In genomic region chr9:13601729-13602128, GRCm38 (mm10) we compare ENCODE assay signal across 18 mouse cellular contexts.
"Had no signal": no experiment of that assay in that cellular context is flagged by ENCODE, and none has a peak within 500 bp of the region (broad histone marks: within the 10 kb centered on the region; RNA-seq: fewer than 3 reads in every experiment).

No protein-coding gene starts in this region.

- H3K4me3 ChIP-seq: liver, embryonic 12.5 days; midbrain, embryonic 10.5 days; myocyte; neural tube, embryonic 13.5 days; neural tube, embryonic 15.5 days had no signal

- H3K9ac ChIP-seq: liver, embryonic 12.5 days; liver, embryonic 14.5 days; lung, embryonic 14.5 days; neural tube, embryonic 13.5 days; neural tube, embryonic 15.5 days had no signal

- H3K4me1 ChIP-seq: midbrain, embryonic 10.5 days had no signal

- ATAC-seq: liver, embryonic 12.5 days had no signal

- H3K9me3 ChIP-seq: liver, embryonic 12.5 days; midbrain, embryonic 10.5 days; neural tube, embryonic 13.5 days; neural tube, embryonic 15.5 days had no signal

- H3K36me3 ChIP-seq: liver, embryonic 12.5 days; midbrain, embryonic 10.5 days; neural tube, embryonic 13.5 days; neural tube, embryonic 15.5 days had no signal

- H3K27me3 ChIP-seq: liver, embryonic 12.5 days; neural tube, embryonic 13.5 days; neural tube, embryonic 15.5 days had no signal

- H3K27ac ChIP-seq: liver, embryonic 12.5 days; liver, embryonic 14.5 days; midbrain, embryonic 10.5 days; neural tube, embryonic 13.5 days; neural tube, embryonic 15.5 days had no signal

- H3K4me2 ChIP-seq: liver, embryonic 12.5 days; lung, embryonic 14.5 days; neural tube, embryonic 13.5 days; neural tube, embryonic 15.5 days had no signal

- DNase-seq: lung, adult 18-20 months; lung, embryonic 14.5 days; lung, postnatal 10 days; lung, postnatal 4 days; retina, postnatal 1 day; right cerebral cortex, adult 18-20 months; right cerebral cortex, postnatal 25 days; right cerebral cortex, postnatal 4 days; spleen, adult 18-20 months; thymus, adult 18-20 months; thymus, postnatal 14 days; thymus, postnatal 36 days had no signal
